Mouse (Mus musculus) right cerebral cortex, postnatal 4 days (tissue): ENCODE results near the gene Ccl8.

Source experiments
- DNase-seq: peaks from one replicate; pipeline ENCODE4 v3.0.0-alpha.2; 2022

Gene Ccl8

DNA sequence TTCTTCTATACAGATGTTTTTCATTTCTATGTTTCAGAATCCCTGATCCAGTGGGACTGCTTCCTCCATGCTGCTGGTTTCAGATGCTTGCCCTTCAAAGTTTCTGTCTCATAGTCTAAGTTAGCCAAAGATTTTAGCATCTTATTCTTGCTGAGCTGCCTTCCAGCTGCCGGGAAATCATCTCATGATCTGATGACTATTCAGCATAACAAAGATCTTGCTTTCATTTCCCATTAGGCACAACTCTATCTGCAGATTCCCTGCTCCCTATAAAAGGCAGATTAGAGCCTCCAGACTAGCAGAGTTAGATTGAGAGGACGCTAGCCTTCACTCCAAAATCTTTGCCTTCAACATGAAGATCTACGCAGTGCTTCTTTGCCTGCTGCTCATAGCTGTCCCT lies at the start of gene Ccl8:
Gene Ccl8, plus strand, starts transcription at position 301 of the 400 bp plus-strand sequence.
- no peak for DNase-seq

DNA sequence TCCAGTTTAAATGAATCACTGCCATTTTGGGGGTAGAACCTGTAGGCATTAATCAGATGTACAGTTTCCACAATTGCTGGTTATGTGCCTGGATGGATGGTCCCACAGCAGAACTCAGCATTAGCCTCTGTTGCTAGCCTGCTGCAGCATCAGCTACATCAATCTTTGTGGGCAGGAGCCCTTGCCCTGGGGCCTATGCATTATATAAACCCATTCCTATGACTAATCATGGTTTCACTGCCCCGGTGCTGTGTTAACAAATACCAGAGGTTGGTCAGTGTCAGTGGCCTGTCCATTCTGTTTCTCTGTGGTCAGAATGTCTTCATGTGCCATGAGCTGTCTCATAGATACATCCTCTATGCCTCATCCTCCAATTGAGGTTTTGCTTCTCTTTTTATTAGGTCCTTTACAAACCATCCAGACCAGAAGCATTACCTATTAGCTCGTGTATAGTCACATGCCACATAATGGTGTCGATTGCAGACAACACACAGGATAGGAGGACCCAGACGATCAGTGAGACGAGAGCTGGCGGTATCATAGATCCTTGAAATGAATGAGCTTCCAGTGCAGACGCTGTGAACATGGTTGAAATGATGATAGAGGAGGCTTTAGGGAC lies 47.9 kb upstream of the Ccl8 start:
- DNase-seq: no peak

- no peak for DNase-seq
These were observed 43.9 kb upstream of the Ccl8 start for GRCm38 (mm10) chr11:82071076-82071475.

- DNase-seq: no peak
These were observed 42.6 kb upstream of the Ccl8 start for GRCm38 (mm10) chr11:82072374-82072773.

DNA sequence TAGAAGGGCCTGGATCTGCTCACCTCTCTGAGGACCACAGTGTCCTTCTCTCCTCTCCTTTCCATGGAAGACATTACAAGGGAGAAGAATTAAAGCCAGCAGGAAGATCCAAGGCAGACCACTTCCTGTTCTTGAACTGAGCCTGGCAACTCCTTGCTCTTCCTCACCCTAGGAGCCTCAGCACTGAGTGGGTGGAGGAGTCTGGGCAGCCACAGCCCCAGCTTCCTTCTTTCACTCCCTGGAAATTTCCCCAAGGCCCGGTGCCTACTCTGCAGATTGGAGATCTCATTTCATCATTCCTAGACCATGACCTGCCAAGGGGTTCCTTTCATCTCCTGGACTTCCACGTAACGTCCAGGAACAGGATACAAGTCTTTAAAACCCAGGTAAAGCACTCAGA lies 42.0 kb upstream of the Ccl8 start:
- DNase-seq: no peak

DNA sequence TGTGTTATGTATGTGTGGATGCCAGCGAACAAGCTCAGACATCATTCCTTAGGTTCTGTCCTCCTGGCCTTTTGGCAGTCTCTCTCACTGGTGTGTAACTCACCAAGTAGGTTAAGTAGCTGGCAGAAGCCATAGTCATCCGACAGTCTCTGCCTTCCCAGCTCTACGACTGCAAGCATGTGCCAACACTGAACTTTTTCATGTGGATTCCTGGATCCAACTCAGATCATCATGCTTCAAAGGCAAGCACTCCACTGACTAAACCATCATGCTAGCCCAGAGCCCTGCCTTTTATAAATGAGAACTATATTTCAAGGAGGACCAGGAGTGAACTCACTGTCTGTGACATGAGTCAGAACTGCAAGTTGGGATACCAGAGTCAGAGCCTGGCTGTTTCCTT lies 41.3 kb upstream of the Ccl8 start:
- no peak for DNase-seq

DNA sequence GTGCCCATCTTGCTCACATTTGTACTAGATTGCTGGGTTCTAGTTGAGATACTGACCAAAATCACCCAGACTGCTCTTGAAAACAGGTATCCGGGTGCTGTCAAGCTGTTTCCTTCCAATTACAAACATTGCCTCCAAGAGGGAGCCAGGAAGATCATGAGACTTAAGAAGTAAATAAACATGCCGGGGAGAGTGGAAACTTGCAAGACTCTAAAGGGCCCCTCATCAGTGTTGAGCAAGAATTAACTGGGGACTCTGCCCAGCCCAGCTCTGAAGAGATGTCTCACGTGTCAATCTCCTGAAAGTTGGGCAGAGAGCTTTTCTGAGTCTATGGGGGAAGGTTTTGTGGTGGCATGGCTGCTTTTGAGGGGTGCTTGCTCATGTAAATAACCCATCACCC lies 38.0 kb upstream of the Ccl8 start:
- no peak for DNase-seq

DNA sequence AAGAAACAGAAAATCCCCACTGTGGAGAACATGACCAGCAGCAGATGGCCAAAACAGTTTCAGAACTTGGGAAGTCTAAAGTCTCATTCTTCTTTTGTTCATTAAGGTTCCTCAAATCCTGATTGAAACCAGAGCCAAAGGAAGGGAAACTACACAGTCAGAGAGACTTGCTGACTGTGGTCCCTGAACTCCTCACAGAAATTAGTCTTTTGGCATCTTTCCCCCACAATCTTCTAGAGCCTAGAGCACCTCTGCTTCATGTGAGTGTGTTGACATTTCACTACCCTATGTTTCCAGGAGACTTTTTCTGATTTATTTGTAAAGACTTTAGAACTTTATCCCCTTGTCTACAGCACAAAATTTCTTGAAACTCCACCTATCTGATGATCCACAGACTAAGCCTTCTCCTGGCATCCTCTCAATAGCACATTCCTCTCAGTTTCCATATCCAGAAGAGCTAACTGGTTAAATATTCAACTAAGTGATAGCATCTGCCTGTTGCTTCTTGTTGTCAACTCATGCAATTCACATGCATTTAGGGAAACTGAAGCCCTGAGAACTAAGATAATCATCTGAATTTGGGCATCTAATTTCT lies 36.8 kb upstream of the Ccl8 start:
- DNase-seq: no peak

- DNase-seq: no peak
These were observed 34.1 kb upstream of the Ccl8 start for GRCm38 (mm10) chr11:82080865-82081264.

- DNase-seq: no peak
These were observed 30.6 kb upstream of the Ccl8 start for GRCm38 (mm10) chr11:82084360-82084759.

DNA sequence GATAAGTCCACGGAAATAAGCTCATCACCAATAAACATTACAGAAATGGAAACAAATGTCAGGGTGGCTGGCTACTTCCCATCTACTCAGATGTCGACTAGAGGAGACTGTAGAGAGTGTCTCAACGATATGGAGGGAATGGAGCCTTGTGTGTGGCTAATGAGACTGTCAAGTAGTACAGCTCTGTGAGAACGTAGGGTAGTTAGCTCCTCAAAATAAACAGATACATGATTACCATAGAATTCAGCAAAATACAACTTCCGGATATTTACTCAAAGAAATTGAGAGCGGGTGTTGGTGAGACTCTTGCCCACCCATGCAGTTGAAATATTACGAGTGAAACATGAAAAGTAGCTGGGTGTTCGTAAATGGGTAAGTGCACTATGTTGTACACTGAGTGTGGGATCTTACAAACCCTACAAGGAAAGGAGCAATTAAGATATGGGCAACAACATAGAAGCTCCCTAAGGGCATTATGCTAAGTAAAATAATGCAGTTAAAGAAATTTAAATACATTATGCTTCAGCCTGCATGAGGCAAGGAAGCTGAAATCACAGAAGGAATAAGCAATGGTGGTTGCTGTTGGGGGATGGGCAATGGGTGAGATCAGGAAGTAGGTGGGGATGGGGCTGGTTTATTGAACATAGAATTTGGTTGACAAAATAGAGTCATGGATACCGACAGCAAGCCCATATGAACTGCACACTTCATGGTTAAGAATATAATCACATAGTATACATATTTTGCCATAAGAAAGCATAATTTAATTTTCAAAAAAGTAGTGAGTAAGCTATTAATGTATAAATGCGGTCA lies 15.3 kb upstream of the Ccl8 start:
- no peak for DNase-seq

- no peak for DNase-seq
These were observed 13.9 kb upstream of the Ccl8 start for GRCm38 (mm10) chr11:82101087-82101486.

GRCm38 (mm10) chr11:82101529-82101928 lies 13.5 kb upstream of the Ccl8 start, which contains the start of gene Ccl12:
TSS of gene Ccl12 (plus strand) at chr11:82101845.
- DNase-seq: no peak

DNA sequence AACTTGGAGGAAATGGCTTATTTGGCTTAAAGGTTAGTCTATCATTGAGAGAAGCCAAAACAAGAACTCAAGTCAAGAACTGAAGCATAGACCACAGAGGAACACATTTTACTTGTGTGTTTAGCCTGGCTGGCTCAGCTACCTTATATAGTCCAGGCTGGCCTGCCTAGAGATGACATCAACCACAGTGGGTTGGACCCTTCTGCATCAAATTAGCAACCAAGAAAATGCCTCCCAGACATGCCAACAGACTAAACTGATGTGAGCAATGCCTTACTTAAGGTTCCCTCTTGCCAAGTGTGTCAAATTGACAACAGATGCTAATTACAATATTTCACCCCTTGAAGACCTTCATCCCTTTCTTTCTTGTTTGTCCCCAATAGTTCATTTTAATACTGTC lies 5.4 kb upstream of the Ccl8 start:
- DNase-seq: no peak

- no peak for DNase-seq
These were observed 4.4 kb upstream of the Ccl8 start for GRCm38 (mm10) chr11:82110372-82111248.

DNA sequence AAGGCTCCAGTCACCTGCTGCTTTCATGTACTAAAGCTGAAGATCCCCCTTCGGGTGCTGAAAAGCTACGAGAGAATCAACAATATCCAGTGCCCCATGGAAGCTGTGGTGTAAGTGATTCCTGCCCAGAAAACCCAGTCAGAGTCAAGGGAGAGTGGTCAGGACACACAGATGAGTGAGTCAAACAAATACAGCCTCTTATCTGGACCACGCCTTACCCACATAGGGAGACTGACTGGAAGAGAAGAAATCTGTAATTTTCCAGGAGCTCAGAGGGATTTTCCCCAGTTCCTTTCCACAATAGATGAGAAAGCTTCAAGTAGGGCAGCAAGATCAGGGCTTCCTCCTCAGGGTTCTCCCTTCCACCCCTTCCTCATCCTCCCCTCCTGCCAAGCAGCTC lies 1.1 kb downstream of the Ccl8 start:
- no peak for DNase-seq

DNA sequence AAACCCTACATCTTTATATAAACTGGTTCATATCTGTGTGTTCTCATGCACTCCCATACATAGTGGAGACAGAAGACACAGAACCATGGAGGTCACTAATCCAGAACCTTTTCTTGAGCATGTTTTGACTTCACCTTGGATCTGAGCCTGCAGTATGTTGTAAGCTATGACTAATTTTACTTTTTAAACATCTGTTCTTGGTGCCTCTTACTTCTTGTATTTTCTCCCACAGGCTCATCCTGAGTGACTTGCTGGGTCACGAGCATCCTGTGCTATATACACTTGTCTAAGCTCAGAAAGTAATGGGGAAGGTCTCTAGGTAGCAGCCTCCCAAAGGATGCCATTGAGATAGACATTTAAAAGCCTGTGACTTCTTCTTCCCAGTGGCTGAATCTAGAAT lies 18.0 kb downstream of the Ccl8 start:
- DNase-seq: no peak

DNA sequence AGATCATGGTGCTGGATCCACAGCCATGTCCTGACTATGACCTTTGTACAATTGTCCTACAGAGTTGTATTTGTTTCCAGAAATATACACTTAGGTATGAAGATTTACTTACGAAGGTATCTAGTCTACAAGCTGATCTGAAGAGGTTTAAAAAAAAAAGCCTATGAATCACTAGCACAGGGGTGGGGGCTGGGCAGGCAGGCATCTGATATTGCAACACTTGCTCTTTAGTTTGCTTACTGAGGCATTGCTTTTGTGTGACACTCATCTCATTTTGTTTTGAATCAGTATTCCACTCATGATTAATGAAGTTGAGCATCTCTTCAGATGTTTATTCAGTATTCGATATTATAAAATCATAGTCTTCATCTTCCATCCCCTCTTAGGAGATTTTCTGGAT lies 21.2 kb downstream of the Ccl8 start:
- DNase-seq: no peak

GRCm38 (mm10) chr11:82139492-82140094 lies 24.6 kb downstream of the Ccl8 start:
- no peak for DNase-seq

DNA sequence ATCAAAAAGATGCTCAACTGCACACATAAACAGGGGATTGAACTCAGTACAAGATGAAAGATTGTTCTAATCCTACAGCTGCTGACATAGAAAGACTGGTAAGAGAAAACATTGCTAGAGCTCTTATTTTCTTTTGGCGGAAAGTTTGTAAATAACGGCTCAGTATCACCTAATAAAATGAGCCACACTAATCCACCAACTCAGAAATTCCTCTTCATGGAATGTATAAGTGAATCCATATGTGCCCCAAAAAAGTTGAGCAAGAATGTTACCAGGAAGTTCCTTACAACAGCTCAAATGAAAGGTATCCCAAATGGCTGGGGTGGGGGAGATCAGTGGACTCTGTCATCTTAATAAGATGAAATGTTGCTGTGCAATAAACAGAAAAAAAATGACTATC lies 44.1 kb downstream of the Ccl8 start:
- DNase-seq: no peak

- no peak for DNase-seq
These were observed 48.3 kb downstream of the Ccl8 start for GRCm38 (mm10) chr11:82163285-82163684.
